Mouse (Mus musculus): ENCODE measurements around the gene Hoxd9. TPM values are rescaled to one million over a fixed set of nuclear protein-coding genes. Genes with fewer than 3 reads are reported as not detected.

Gene Hoxd9
- polyA plus RNA-seq, 1 experiment from 2014 or later: 3.9 TPM

GRCm38 (mm10) chr2:74715504-74716241 is 18.1 kb downstream of the Hoxd9 start:
- H3K9me3 ChIP-seq (ENCODE audit: control insufficient read depth, low read length): no peaks in the 10 kb centered on the region
- peaks cover 60% of the 10 kb centered on the region for H3K27me3 ChIP-seq (replicated peaks; ENCODE audit: control insufficient read depth, insufficient read depth, low read length)
- peak overlapping the region; percentile 25 for H3K4me3 ChIP-seq (ENCODE audit: low read depth, low read length)
- DNase-seq (ENCODE audit: low spot score) (peak; percentile 99), ATAC-seq (replicated peaks; ENCODE audit: low FRiP score, low TSS enrichment, low read depth) (peak; percentile 72)
- H3K4me2 ChIP-seq (ENCODE audit: low read length): peak overlapping the region; percentile 62
- 0 out of 2 replicates have a peak, but pooled peaks cover 3% of the 10 kb centered on the region for H3K4me1 ChIP-seq (replicated peaks; ENCODE audit: control insufficient read depth, insufficient read depth, low read length)
- WGBS: 3% methylated on average over 26 of the region's 26 CpGs
- H3K9ac ChIP-seq (ENCODE audit: low read length): no peak overlapping the region
- no peak overlapping the region for H3K27ac ChIP-seq (ENCODE audit: low read depth)
- no peaks in the 10 kb centered on the region for H3K36me3 ChIP-seq (ENCODE audit: control insufficient read depth, insufficient read depth, low read length)

- H3K4me3 ChIP-seq (ENCODE audit: low read depth, low read length): no peak overlapping the region
- DNase-seq (ENCODE audit: low spot score) (no peak), ATAC-seq (replicated peaks; ENCODE audit: low FRiP score, low TSS enrichment, low read depth) (no peak)
- no peaks in the 10 kb centered on the region for H3K36me3 ChIP-seq (ENCODE audit: control insufficient read depth, insufficient read depth, low read length)
- H3K4me1 ChIP-seq (replicated peaks; ENCODE audit: control insufficient read depth, insufficient read depth, low read length): peaks cover 22% of the 10 kb centered on the region
- H3K9me3 ChIP-seq (ENCODE audit: control insufficient read depth, low read length): no peaks in the 10 kb centered on the region
- H3K27me3 ChIP-seq (replicated peaks; ENCODE audit: control insufficient read depth, insufficient read depth, low read length): peaks cover 74% of the 10 kb centered on the region
- no peak overlapping the region for H3K4me2 ChIP-seq (ENCODE audit: low read length)
- WGBS: 36% methylated on average over 2 of the region's 2 CpGs
- no peak overlapping the region for H3K9ac ChIP-seq (ENCODE audit: low read length)
- H3K27ac ChIP-seq (ENCODE audit: low read depth): no peak overlapping the region
Measured at GRCm38 (mm10) chr2:74720384-74720783, 22.9 kb downstream of the Hoxd9 start.

DNA sequence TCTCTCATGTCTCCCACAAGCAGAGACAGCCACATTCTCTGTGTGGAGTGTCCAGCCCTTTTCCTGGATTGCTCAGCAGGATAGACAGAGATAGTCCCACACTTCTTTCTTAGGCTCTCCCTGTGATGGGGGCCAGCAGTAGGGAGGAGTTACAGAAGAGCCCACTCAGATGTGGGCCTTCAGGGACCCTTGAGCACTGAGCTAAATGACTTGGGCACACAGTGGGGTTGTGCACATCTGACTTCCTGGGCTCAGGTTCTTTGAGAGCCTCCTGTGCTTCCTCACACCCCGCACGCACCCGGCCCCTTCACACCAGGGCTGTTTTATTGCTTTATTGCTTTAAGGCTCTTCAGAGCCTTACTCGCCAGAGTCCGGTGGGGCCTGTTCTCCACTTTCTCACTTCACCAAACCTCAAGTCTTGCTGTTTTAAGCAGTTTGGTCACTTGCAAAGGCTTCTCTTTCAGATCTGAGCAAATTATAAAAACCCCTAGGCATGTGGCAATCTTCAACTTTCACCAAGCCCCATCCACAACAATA is 23.5 kb downstream of the Hoxd9 start:
- H3K36me3 ChIP-seq (ENCODE audit: control insufficient read depth, insufficient read depth, low read length): no peaks in the 10 kb centered on the region
- H3K9me3 ChIP-seq (ENCODE audit: control insufficient read depth, low read length): no peaks in the 10 kb centered on the region
- DNase-seq (ENCODE audit: low spot score): peak; percentile 68
- H3K4me2 ChIP-seq (ENCODE audit: low read length): no peak overlapping the region
- WGBS: 27% methylated on average over 5 of the region's 5 CpGs
- peaks cover 80% of the 10 kb centered on the region for H3K27me3 ChIP-seq (replicated peaks; ENCODE audit: control insufficient read depth, insufficient read depth, low read length)
- no peak overlapping the region for H3K27ac ChIP-seq (ENCODE audit: low read depth)
- ATAC-seq (replicated peaks; ENCODE audit: low FRiP score, low TSS enrichment, low read depth): 0 out of 2 replicates have a peak, but pooled peaks have one; percentile 51
- H3K9ac ChIP-seq (ENCODE audit: low read length): no peak overlapping the region
- H3K4me1 ChIP-seq (replicated peaks; ENCODE audit: control insufficient read depth, insufficient read depth, low read length): peaks cover 19% of the 10 kb centered on the region
- no peak overlapping the region for H3K4me3 ChIP-seq (ENCODE audit: low read depth, low read length)

DNA sequence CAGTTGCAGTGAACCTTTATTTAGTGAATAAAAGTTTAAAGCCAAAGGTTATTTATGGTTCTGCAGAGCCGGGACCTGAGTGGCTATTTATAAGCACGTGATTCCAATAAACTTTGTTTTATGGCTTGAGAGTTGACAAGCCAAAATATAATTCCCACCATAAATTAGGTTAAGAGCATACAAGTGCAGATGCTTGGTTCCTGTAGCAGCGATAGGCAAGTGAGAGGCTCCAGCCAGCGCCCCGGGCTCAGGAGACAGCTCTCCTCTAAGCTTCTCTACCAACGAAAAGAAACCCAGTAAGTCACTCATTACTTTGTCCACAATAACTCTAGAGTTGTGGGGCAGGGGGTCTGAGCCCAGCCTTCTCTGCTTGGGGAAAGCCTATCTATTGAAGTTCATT is 24.4 kb downstream of the Hoxd9 start:
- Histone ChIP-seq H3K27me3 (replicated peaks; ENCODE audit: control insufficient read depth, insufficient read depth, low read length) (peaks cover 83% of the 10 kb centered on the region), H3K4me3 (ENCODE audit: low read depth, low read length) (0 out of 2 replicates have a peak overlapping the region, but pooled peaks have one; percentile 2), H3K9ac (ENCODE audit: low read length) (no peak overlapping the region), H3K36me3 (ENCODE audit: control insufficient read depth, insufficient read depth, low read length) (no peaks in the 10 kb centered on the region), H3K4me1 (replicated peaks; ENCODE audit: control insufficient read depth, insufficient read depth, low read length) (peaks cover 19% of the 10 kb centered on the region), H3K4me2 (ENCODE audit: low read length) (peak overlapping the region; percentile 26), H3K27ac (ENCODE audit: low read depth) (no peak overlapping the region), H3K9me3 (ENCODE audit: control insufficient read depth, low read length) (no peaks in the 10 kb centered on the region)
- DNase-seq (ENCODE audit: low spot score) (peak; percentile 62), ATAC-seq (replicated peaks; ENCODE audit: low FRiP score, low TSS enrichment, low read depth) (no peak)
- 16% methylated on average over 6 of the region's 6 CpGs for WGBS

DNA sequence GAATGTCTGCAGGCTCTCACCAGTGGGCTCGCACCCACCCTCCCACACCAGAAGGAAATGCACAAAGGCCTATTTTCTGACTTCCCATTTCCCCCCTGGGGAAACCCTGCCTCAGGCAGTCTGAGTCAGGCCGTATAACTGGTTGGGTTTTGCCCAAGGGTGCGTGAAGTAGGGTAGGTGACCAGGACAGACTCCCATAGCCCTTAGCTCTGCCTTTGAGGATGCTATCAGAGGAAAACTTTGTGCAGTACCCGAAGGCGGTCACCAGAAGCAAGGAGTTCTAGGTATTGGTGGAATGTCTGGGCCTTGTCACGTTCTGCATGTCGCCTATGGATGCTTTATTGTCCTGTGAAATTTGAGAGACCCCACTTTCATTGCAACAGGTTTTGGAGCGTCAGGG is 25.4 kb downstream of the Hoxd9 start:
- Histone ChIP-seq H3K27ac (ENCODE audit: low read depth) (no peak overlapping the region), H3K4me2 (ENCODE audit: low read length) (peak overlapping the region; percentile 26; the same call in 1 of the 2 replicates), H3K9me3 (ENCODE audit: control insufficient read depth, low read length) (no peaks in the 10 kb centered on the region), H3K4me1 (replicated peaks; ENCODE audit: control insufficient read depth, insufficient read depth, low read length) (peaks cover 25% of the 10 kb centered on the region), H3K9ac (ENCODE audit: low read length) (no peak overlapping the region), H3K36me3 (ENCODE audit: control insufficient read depth, insufficient read depth, low read length) (no peaks in the 10 kb centered on the region), H3K27me3 (replicated peaks; ENCODE audit: control insufficient read depth, insufficient read depth, low read length) (peaks cover 86% of the 10 kb centered on the region), H3K4me3 (ENCODE audit: low read depth, low read length) (no peak overlapping the region)
- 47% methylated on average over 8 of the region's 8 CpGs for WGBS
- DNase-seq (ENCODE audit: low spot score) (no peak), ATAC-seq (replicated peaks; ENCODE audit: low FRiP score, low TSS enrichment, low read depth) (no peak)

DNA sequence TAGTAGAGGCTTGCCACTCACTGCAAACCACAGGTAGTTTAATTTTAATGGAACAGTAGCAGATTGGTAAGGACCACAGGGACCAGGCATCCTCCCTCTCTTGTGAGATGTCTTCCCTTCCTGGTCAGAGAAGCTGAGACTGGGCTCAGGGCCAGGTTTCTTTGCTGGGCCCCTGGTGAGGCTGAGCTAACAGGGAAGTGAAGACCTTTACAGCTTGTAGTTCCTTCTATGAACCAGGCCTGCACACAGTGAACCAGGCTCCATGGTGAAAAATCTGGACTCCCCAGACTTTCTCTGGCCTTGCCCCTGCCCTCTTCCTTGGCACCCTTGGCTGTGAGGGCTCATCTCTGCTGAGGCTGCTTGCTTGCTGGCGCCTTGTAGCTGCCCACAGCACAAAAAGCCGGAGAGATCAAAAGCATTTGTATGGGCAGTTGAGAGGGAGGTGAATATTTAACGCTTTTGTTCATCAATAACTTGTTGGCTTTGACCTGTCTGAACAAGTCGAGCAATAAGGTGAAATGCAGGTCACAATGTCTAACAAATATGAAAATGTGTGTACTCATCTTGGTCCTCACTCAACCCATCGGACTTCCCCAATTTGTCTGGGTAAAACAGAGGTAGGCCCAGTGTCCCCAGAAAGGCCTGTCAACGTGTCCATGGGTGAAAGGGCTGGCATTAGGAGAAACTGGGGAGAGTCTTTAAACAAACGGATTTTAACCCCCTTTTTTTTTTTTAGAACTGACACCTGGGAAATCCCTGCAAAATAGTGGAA is 26.9 kb downstream of the Hoxd9 start:
- H3K27me3 ChIP-seq (replicated peaks; ENCODE audit: control insufficient read depth, insufficient read depth, low read length): peaks cover 95% of the 10 kb centered on the region
- no peak overlapping the region for H3K4me2 ChIP-seq (ENCODE audit: low read length)
- 56% methylated on average over 7 of the region's 7 CpGs for WGBS
- H3K9me3 ChIP-seq (ENCODE audit: control insufficient read depth, low read length): no peaks in the 10 kb centered on the region
- H3K4me3 ChIP-seq (ENCODE audit: low read depth, low read length): no peak overlapping the region
- H3K4me1 ChIP-seq (replicated peaks; ENCODE audit: control insufficient read depth, insufficient read depth, low read length): peaks cover 25% of the 10 kb centered on the region
- ATAC-seq (replicated peaks; ENCODE audit: low FRiP score, low TSS enrichment, low read depth) (no peak), DNase-seq (ENCODE audit: low spot score) (peak; percentile 71)
- H3K27ac ChIP-seq (ENCODE audit: low read depth): no peak overlapping the region
- no peaks in the 10 kb centered on the region for H3K36me3 ChIP-seq (ENCODE audit: control insufficient read depth, insufficient read depth, low read length)
- H3K9ac ChIP-seq (ENCODE audit: low read length): no peak overlapping the region

GRCm38 (mm10) chr2:74725171-74725570 is 27.6 kb downstream of the Hoxd9 start:
- no peak for ATAC-seq (replicated peaks; ENCODE audit: low FRiP score, low TSS enrichment, low read depth)
- DNase-seq (ENCODE audit: low spot score): no peak
- peaks cover 25% of the 10 kb centered on the region for H3K4me1 ChIP-seq (replicated peaks; ENCODE audit: control insufficient read depth, insufficient read depth, low read length)
- H3K9me3 ChIP-seq (ENCODE audit: control insufficient read depth, low read length): no peaks in the 10 kb centered on the region
- H3K4me2 ChIP-seq (ENCODE audit: low read length): 0 out of 2 replicates have a peak overlapping the region, but pooled peaks have one; percentile 2
- no peaks in the 10 kb centered on the region for H3K36me3 ChIP-seq (ENCODE audit: control insufficient read depth, insufficient read depth, low read length)
- H3K27ac ChIP-seq (ENCODE audit: low read depth): no peak overlapping the region
- H3K27me3 ChIP-seq (replicated peaks; ENCODE audit: control insufficient read depth, insufficient read depth, low read length): peaks cover 95% of the 10 kb centered on the region
- 39% methylated on average over 17 of the region's 17 CpGs for WGBS
- no peak overlapping the region for H3K9ac ChIP-seq (ENCODE audit: low read length)
- no peak overlapping the region for H3K4me3 ChIP-seq (ENCODE audit: low read depth, low read length)

GRCm38 (mm10) chr2:74726551-74726950 is 29.0 kb downstream of the Hoxd9 start, which contains the start of gene Gm28230:
Gene Gm28230 (plus strand): TSS chr2:74726728.
- Histone ChIP-seq H3K9ac (ENCODE audit: low read length) (peak within 1 kb of the TSS; percentile 41), H3K27me3 (replicated peaks; ENCODE audit: control insufficient read depth, insufficient read depth, low read length) (peaks cover 96% of the 10 kb centered on the region), H3K9me3 (ENCODE audit: control insufficient read depth, low read length) (no peaks in the 10 kb centered on the region), H3K4me1 (replicated peaks; ENCODE audit: control insufficient read depth, insufficient read depth, low read length) (peaks cover 19% of the 10 kb centered on the region), H3K4me2 (ENCODE audit: low read length) (peak within 1 kb of the TSS; percentile 51), H3K36me3 (ENCODE audit: control insufficient read depth, insufficient read depth, low read length) (no peaks in the 10 kb centered on the region), H3K4me3 (ENCODE audit: low read depth, low read length) (peak within 1 kb of the TSS; percentile 33), H3K27ac (ENCODE audit: low read depth) (peak within 1 kb of the TSS; percentile 67)
- no peak for ATAC-seq (replicated peaks; ENCODE audit: low FRiP score, low TSS enrichment, low read depth)
- DNase-seq (ENCODE audit: low spot score): peak; percentile 57
- 60% methylated on average over 5 of the region's 5 CpGs for WGBS
